Mouse (Mus musculus) megakaryocyte, embryonic 14.5 days (primary cell): ENCODE data around the gene Ercc8. TPM values are rescaled to one million over a fixed set of nuclear protein-coding genes. Genes with fewer than 3 reads are reported as not detected.

Experiments used
- H3K27me3 ChIP-seq: replicated peaks from 2 replicates; pipeline ENCODE3; 2012; ENCODE audit warnings: inconsistent platforms
- H3K36me3 ChIP-seq: replicated peaks from 2 replicates; pipeline ENCODE3; 2012; ENCODE audit warnings: low read length, inconsistent platforms, mixed read lengths
- H3K4me1 ChIP-seq: 2 replicates; pipeline ENCODE4 v1.6.1; 2012; ENCODE audit warnings: inconsistent platforms
- H3K4me3 ChIP-seq: replicated peaks from 2 replicates; pipeline ENCODE3; 2012; ENCODE audit warnings: moderate library complexity, mild to moderate bottlenecking, inconsistent platforms
- H3K9me3 ChIP-seq: 2 replicates; pipeline ENCODE4 v1.6.1; 2012; ENCODE audit warnings: inconsistent platforms
- FLI1 ChIP-seq: IDR thresholded peaks from 2 replicates; pipeline ENCODE4 v1.6.1; 2012; ENCODE audit warnings: low read length, inconsistent platforms, mixed read lengths
- GATA1 ChIP-seq: IDR thresholded peaks from 3 replicates; pipeline ENCODE4 v1.6.1; 2012; ENCODE audit warnings: mixed read lengths, low read length, inconsistent platforms, borderline replicate concordance
- polyA plus RNA-seq: library from polyadenylated mRNA; stranded (reverse); fragments of >175 nt; gene quantifications from 2 replicates; pipeline ENCODE4 v1.2.3, GENCODE M21; 2012; ENCODE audit warnings: low replicate concordance; ENCODE audit not compliant: insufficient read depth

The Ercc8 gene
- 1.00 and 6.8 TPM in 2 replicates for polyA plus RNA-seq

DNA sequence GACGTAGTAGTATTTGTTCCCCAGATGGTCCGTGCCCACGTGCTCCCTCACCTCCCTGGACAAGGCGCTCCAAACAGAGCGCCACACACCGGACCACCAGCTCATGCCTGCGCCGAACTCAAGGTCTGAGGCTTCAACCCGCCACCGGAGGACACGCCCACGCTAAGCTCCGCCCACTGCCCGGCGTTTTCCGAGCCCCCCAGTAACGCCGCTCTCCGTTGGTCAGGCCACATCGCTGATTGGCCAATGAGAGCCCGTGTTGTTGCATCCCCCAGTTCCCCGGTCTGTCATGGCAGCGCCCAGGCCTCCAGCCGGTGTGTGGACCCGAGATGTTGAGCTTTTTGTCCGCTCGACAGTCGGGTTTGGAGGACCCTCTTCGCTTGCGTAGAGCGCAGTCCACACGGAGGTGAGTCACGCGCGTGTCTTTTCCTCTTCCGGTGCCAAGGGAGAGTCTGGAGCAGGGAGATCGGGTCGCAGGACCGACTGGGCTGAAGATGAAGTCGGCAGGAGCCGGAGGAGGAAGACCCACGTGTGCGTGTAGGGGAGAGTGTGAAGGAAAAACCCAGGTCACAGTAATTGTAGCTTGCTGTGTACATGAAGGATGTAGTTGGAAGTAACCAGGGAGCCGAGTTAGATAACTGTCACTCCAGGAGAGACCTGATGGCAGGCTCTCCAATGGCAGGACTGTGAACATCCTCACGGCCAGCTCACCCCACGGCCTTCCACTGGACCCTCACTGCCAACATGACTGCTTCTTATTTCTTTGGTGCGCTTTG, at the start of gene Ercc8, which contains the start of gene Ndufaf2:
TSS of gene Ercc8 (plus strand) at position 267 of the 776 bp plus-strand sequence.
TSS of gene Ndufaf2 (minus strand) at position 159 of the 776 bp plus-strand sequence.
- TF ChIP-seq FLI1 (no peak), GATA1 (no peak)
- peak within 1 kb of the TSS; percentile 95 for H3K4me3 ChIP-seq
- peaks cover 17% of the 10 kb centered on the region for H3K36me3 ChIP-seq
- no peaks in the 10 kb centered on the region for H3K27me3 ChIP-seq
- H3K9me3 ChIP-seq = no peaks in the 10 kb centered on the region
- peaks cover 23% of the 10 kb centered on the region for H3K4me1 ChIP-seq

DNA sequence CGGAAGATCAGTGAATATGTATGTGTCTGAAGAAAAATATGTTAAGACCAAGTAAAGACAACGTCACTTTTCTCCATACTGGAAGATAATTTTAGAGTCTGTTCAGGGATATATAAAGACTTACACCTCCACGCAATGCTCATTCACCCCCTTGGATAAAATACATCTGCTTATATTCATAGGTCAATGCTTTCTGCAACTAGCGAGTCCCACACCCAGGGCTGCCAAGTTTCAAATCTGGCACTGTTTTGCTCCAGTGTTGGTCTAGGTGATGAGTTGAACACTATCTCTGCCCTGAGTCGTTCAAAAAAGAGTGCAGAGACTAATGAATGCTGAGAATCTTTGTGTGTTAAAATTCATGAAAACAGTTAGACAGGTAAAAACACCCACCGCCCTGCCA, 47.6 kb upstream of the Ercc8 start:
- peaks cover 4% of the 10 kb centered on the region; the same call in 1 of the 2 replicates for H3K4me1 ChIP-seq
- TF ChIP-seq FLI1 (no peak), GATA1 (no peak)

DNA sequence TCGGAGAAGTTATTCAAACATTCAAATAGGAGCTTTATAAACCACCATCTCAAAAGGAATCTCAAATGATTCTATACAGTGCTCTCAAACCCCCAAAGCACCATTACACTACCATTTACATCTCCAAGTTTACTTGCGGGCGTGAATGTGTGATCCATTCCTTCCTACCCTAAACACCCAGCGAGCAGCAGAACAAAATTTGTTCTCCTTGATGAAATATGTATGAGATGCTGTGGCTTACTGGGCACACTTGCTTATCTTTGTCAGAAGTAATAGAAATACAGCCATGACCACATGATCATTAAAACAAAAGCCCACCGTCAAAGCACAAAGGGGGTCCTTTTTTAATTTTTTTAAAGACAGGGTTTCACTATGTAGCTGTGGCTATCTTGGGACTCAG, 45.0 kb upstream of the Ercc8 start:
- Histone ChIP-seq H3K36me3 (no peaks in the 10 kb centered on the region), H3K4me3 (no peak overlapping the region), H3K4me1 (peaks cover 4% of the 10 kb centered on the region), H3K9me3 (no peaks in the 10 kb centered on the region), H3K27me3 (no peaks in the 10 kb centered on the region)
- TF ChIP-seq GATA1 = no peak
- TF ChIP-seq FLI1 = no peak

More for the DNA sequence above, 47.6 kb upstream of the Ercc8 start:
- H3K36me3 ChIP-seq = no peaks in the 10 kb centered on the region
- H3K4me3 ChIP-seq = no peak overlapping the region
- H3K27me3 ChIP-seq = peaks cover 3% of the 10 kb centered on the region
- no peaks in the 10 kb centered on the region for H3K9me3 ChIP-seq

DNA sequence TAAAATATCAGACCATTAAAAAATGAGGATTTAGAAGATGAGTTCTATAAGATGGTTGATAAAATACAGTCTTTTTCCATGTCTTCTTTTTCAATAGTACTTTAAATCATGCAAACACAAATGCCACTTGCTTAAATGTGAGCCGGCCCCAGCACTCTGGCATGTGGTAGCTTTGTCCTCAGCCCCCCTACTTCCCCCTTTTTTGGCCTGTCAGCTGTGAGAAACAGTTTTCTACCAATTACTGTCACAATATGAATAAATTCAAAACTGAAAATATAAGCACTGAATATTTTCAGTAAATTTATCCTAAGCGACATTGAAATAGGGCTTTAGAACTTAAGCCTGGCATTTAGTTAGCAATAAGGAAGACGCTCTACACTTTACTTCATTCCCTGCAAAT, 44.3 kb upstream of the Ercc8 start:
- H3K9me3 ChIP-seq = no peaks in the 10 kb centered on the region
- TF ChIP-seq GATA1 (no peak), FLI1 (no peak)
- H3K27me3 ChIP-seq = no peaks in the 10 kb centered on the region
- no peaks in the 10 kb centered on the region for H3K36me3 ChIP-seq
- peaks cover 4% of the 10 kb centered on the region for H3K4me1 ChIP-seq
- H3K4me3 ChIP-seq = no peak overlapping the region

DNA sequence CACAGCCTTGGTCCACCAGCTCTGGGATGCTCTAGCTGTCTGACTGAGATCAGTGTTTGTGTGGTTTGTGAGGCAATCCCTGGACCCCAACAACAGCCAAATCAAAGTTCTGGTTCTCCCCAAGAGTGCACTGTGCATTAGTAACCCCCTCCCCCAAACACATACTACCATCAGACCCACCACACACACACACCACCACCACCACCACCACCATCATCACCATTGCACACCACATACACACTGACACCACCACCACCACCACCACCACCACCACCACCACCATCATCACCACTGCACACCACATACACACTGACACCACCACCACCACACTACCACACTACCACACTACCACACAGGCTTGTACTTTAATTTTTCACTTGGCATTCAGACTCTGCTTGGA, 40.9 kb upstream of the Ercc8 start:
- H3K36me3 ChIP-seq = no peaks in the 10 kb centered on the region
- H3K4me1 ChIP-seq = peaks cover 4% of the 10 kb centered on the region
- no peaks in the 10 kb centered on the region for H3K27me3 ChIP-seq
- no peak for TF ChIP-seq GATA1
- TF ChIP-seq FLI1 = no peak
- H3K9me3 ChIP-seq = no peaks in the 10 kb centered on the region
- no peak overlapping the region for H3K4me3 ChIP-seq

DNA sequence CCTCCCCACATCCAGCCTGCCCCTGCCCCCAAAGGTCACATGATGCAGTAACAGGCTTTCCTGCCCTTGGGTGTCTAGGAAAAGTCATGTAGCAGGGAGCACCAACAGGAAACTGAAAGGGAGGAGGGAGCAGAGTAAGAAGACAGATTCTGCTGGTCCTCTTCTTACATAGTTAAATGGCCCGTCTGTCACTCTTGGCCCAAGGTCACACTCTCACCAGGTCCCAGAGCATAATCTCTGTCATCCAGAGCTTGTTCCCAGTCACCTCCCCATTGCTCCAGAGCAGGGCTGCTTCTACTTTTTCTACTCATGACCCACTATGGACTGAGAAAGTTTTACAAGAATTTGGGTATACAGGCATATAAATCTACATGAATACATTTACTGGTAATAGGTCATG, 40.3 kb upstream of the Ercc8 start:
- H3K4me3 ChIP-seq = no peak overlapping the region
- no peaks in the 10 kb centered on the region for H3K36me3 ChIP-seq
- H3K4me1 ChIP-seq = peaks cover 4% of the 10 kb centered on the region
- no peaks in the 10 kb centered on the region for H3K9me3 ChIP-seq
- TF ChIP-seq GATA1 (no peak), FLI1 (no peak)
- no peaks in the 10 kb centered on the region for H3K27me3 ChIP-seq

DNA sequence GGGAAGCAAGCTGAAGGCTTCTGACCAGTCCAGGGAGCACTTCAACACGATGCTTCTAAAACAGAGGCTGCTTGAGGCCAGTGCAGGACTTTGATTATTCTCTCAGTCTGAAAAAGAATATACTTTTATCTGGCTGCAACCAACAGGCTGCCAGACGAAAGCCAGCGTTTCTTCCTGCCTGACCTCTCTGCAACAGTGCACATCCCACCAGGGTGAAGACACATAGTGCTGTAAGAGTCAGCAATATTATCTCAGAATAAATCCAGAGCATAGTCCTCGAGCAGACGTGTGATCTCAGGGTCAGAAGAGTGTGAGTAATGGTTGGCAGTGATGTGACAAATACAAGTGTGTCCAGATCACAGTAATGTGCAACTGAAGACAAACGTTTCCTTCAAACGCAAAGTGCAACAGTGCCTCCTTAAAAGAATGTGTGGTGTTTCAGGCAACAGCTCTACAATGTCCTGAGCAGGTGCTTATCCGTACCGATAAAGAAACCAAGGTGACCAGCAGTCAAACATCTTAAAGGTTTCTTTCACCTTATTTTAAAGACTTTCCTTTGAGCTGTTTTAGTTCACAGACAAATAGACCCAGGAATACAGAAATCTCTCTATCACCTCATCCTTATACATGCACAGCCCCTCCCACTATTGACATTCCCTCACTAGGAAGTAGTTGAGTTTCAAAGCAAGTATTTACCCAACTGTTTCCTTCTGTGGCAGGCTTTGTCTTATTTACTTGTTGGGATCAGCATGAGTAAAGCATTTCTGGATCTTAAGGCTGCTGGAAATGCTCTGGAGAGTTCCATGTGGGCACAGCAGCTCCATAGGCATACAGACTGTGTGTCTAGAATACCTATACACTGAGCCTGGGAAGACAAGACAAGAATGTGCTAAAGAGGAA, 38.9 kb upstream of the Ercc8 start:
- Histone ChIP-seq H3K4me3 (no peak overlapping the region), H3K36me3 (no peaks in the 10 kb centered on the region), H3K9me3 (no peaks in the 10 kb centered on the region), H3K4me1 (peaks cover 4% of the 10 kb centered on the region), H3K27me3 (no peaks in the 10 kb centered on the region)
- TF ChIP-seq FLI1 = no peak
- TF ChIP-seq GATA1 = no peak

DNA sequence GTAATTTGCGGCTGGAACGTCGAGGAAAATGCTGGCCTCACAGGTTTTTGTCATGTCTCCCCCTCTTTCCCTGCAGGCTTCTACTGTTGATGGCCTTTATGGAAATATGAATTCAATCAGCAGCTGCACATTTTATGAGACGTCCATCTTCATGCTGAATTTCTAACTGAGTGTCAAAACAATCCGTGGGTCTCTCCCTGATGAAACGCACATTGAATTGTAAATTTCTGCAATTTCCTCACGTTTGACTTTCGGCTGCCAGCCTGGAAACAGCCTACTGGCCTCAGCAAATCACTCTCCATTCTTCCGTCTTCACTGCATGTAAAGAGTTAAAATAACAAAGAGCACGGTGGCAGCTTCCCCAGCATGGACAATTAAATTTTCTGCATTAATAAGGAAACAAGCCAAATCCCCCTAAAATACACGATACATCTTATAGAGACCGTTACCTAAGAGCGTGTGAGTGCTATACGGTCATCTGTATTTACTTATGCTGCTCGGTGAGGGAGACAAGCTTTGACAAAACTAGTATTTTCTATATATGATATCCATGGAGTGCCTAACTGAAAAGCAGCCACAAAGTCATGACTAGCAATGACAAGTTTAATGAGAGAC, 35.3 kb upstream of the Ercc8 start:
- Histone ChIP-seq H3K27me3 (no peaks in the 10 kb centered on the region), H3K9me3 (no peaks in the 10 kb centered on the region), H3K4me3 (no peak overlapping the region), H3K4me1 (peaks cover 5% of the 10 kb centered on the region; the same call in 1 of the 2 replicates), H3K36me3 (no peaks in the 10 kb centered on the region)
- TF ChIP-seq FLI1 (no peak), GATA1 (no peak)

DNA sequence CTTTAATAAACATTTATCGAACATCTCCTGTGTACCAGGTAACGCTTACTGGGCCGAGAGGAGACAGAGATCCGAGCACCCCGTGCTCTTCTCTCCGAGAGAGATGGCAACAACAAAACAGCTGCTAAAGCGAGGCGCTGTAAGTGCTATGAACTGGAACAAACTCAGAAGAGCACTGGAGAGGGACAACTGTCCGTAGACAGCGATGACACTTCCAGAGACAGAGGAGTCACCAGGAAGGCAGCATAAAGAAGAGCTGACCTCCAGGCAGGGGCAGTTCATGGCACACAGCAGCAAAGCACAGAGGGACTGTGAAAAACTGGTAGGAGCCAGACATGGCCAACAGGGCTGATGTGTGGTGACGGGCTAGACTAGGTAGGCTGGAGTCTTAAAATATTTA, 34.4 kb upstream of the Ercc8 start:
- TF ChIP-seq GATA1 = no peak
- no peak for TF ChIP-seq FLI1
- H3K4me1 ChIP-seq = peaks cover 7% of the 10 kb centered on the region; the same call in 1 of the 2 replicates
- H3K27me3 ChIP-seq = no peaks in the 10 kb centered on the region
- no peaks in the 10 kb centered on the region for H3K9me3 ChIP-seq
- no peak overlapping the region for H3K4me3 ChIP-seq
- H3K36me3 ChIP-seq = no peaks in the 10 kb centered on the region

DNA sequence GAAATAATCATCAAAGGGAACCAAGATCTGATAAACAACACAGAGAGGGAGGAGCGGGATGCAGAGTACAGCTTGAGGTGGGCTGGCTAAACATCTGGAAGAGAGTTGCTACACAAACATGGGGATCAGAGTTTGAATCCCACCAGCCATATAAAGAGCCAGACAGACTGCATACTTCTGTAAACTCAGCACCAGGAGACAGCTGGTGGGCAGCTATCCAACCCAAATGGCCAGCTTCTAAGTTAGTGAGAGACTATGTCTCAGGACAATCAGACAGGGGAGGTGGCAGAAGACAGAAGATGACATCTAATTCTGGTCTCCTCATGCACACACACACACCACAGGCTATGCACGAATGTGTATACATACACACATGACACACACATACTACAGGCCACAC, 32.3 kb upstream of the Ercc8 start:
- H3K4me3 ChIP-seq = no peak overlapping the region
- no peaks in the 10 kb centered on the region for H3K36me3 ChIP-seq
- 0 out of 2 replicates have a peak, but pooled peaks cover 7% of the 10 kb centered on the region for H3K4me1 ChIP-seq
- H3K27me3 ChIP-seq = no peaks in the 10 kb centered on the region
- H3K9me3 ChIP-seq = no peaks in the 10 kb centered on the region
- TF ChIP-seq GATA1 (no peak), FLI1 (no peak)
